Mouse (Mus musculus): ENCODE results near the gene Mylk. TPM values are rescaled to one million over a fixed set of nuclear protein-coding genes. Genes with fewer than 3 reads are reported as not detected.
A peak's percentile ranks its signal among the peaks of the same experiment; 100 is the strongest.

The Mylk gene
- polyA plus RNA-seq, 1 experiment from 2014 or later = 18.1 TPM

DNA sequence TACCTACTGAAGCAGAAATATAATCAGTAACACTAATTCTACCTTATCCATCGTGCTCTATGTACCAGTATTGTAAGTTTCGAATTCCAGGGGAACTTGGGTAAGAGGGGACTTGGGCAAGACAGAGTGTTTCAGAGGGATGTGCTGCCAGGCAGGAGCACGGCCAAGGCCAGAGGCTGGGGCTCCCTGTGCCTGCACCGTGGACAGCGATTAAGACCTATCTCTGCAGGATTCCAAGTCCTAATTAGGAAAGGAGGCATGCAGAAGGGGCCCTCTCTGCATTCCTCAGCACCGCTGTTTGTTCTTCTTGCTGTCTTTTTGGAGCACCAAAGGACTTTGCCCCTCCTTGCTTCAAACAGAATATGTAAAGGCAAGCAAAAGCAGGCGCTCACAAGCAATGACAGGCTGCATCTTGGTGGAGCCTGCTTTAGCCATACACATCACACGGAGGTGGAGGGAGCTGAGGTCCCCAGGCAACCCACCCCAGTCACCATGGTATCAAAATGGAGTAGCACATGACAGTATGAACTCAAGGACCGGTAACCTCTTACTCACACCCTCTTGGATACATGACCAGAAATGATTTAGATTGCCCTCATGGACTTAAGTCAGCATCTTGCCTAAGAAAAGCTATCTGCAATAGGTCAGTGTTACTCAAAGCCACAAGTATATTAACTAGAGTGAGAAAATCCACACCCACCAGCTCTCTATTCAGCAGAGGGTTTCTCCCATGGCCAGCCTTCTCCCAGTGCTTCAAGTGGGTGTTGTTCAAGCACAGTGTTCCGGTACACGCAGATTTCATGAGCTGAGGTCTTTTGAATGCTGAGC is 239.4 kb downstream of the Mylk start:
- Histone ChIP-seq H3K4me3 (ENCODE audit: low read depth, low read length) (no peak overlapping the region), H3K4me2 (ENCODE audit: low read depth, low read length) (no peak overlapping the region), H3K36me3 (ENCODE audit: control insufficient read depth, insufficient read depth, low read length) (no peaks in the 10 kb centered on the region), H3K27me3 (replicated peaks; ENCODE audit: control insufficient read depth, insufficient read depth, low read length) (no peaks in the 10 kb centered on the region), H3K9me3 (ENCODE audit: control insufficient read depth, low read length) (no peaks in the 10 kb centered on the region), H3K4me1 (ENCODE audit: control insufficient read depth, insufficient read depth, low read length) (no peaks in the 10 kb centered on the region), H3K9ac (ENCODE audit: low read depth, low read length) (no peak overlapping the region), H3K27ac (replicated peaks; ENCODE audit: low read depth, low read length) (no peak overlapping the region; the same call in 1 of the 2 replicates)
- WGBS = 48% methylated on average over 11 of the region's 11 CpGs
- DNase-seq (ENCODE audit: low spot score) = peak; percentile 59
- ATAC-seq (ENCODE audit: low read depth) = no peak

DNA sequence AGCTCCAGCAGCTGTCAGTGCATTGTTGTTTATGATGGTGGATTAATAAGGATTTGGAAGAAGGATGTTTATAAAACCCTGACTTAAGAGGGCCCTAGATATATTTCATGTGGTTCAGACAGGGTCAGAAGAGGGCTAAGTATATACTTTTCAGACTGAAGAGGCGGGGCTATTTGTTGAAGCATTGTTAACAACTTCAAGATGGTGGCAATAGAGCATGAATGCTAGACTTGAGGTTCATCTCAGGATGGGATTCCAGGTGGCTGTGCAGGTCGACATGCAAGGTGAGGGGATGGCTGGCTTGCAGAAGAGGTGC is 240.0 kb downstream of the Mylk start:
- H3K36me3 ChIP-seq (ENCODE audit: control insufficient read depth, insufficient read depth, low read length) = no peaks in the 10 kb centered on the region
- H3K9ac ChIP-seq (ENCODE audit: low read depth, low read length) = no peak overlapping the region
- WGBS = 72% methylated on average over 2 of the region's 2 CpGs
- H3K4me1 ChIP-seq (ENCODE audit: control insufficient read depth, insufficient read depth, low read length) = no peaks in the 10 kb centered on the region
- H3K4me2 ChIP-seq (ENCODE audit: low read depth, low read length) = no peak overlapping the region
- DNase-seq (ENCODE audit: low spot score) = no peak
- no peak for ATAC-seq (ENCODE audit: low read depth)
- no peaks in the 10 kb centered on the region for H3K9me3 ChIP-seq (ENCODE audit: control insufficient read depth, low read length)
- H3K27me3 ChIP-seq (replicated peaks; ENCODE audit: control insufficient read depth, insufficient read depth, low read length) = no peaks in the 10 kb centered on the region
- H3K4me3 ChIP-seq (ENCODE audit: low read depth, low read length) = no peak overlapping the region
- no peak overlapping the region for H3K27ac ChIP-seq (replicated peaks; ENCODE audit: low read depth, low read length)

GRCm38 (mm10) chr16:34986211-34986825 is 241.3 kb downstream of the Mylk start:
- Histone ChIP-seq H3K27ac (replicated peaks; ENCODE audit: low read depth, low read length) (no peak overlapping the region), H3K4me3 (ENCODE audit: low read depth, low read length) (no peak overlapping the region), H3K9ac (ENCODE audit: low read depth, low read length) (no peak overlapping the region), H3K9me3 (ENCODE audit: control insufficient read depth, low read length) (no peaks in the 10 kb centered on the region), H3K27me3 (replicated peaks; ENCODE audit: control insufficient read depth, insufficient read depth, low read length) (no peaks in the 10 kb centered on the region), H3K4me2 (ENCODE audit: low read depth, low read length) (no peak overlapping the region), H3K36me3 (ENCODE audit: control insufficient read depth, insufficient read depth, low read length) (no peaks in the 10 kb centered on the region), H3K4me1 (ENCODE audit: control insufficient read depth, insufficient read depth, low read length) (peaks cover 1% of the 10 kb centered on the region; the same call in 1 of the 2 replicates)
- 91% methylated on average over 13 of the region's 13 CpGs for WGBS
- ATAC-seq (ENCODE audit: low read depth) (no peak), DNase-seq (ENCODE audit: low spot score) (no peak)

DNA sequence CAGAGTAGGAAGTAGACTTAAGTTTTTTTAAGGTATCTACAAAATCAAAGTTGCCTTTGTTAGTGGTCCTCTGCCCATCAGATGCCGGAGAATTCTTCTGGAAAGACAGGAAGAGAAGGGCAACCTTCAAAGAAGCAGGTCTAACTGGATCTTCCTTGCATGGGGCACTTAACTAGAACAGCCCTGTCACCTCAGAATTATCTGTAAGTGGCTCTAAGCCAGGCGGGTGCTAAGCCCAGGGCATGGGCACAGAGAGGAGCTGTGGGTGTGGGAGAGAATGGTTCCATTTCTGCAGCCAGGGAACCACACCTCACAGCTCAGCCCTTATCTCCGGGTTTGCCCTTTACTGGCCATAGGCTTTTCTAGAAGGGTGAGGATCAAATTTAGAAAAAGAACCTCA is 246.4 kb downstream of the Mylk start:
- ATAC-seq (ENCODE audit: low read depth) (no peak), DNase-seq (ENCODE audit: low spot score) (no peak)
- Histone ChIP-seq H3K9me3 (ENCODE audit: control insufficient read depth, low read length) (no peaks in the 10 kb centered on the region), H3K4me3 (ENCODE audit: low read depth, low read length) (no peak overlapping the region), H3K27ac (replicated peaks; ENCODE audit: low read depth, low read length) (no peak overlapping the region), H3K27me3 (replicated peaks; ENCODE audit: control insufficient read depth, insufficient read depth, low read length) (no peaks in the 10 kb centered on the region; the same call in 1 of the 2 replicates), H3K36me3 (ENCODE audit: control insufficient read depth, insufficient read depth, low read length) (no peaks in the 10 kb centered on the region), H3K4me1 (ENCODE audit: control insufficient read depth, insufficient read depth, low read length) (peaks cover 19% of the 10 kb centered on the region), H3K9ac (ENCODE audit: low read depth, low read length) (no peak overlapping the region), H3K4me2 (ENCODE audit: low read depth, low read length) (no peak overlapping the region)
- 63% methylated on average over 3 of the region's 3 CpGs for WGBS

DNA sequence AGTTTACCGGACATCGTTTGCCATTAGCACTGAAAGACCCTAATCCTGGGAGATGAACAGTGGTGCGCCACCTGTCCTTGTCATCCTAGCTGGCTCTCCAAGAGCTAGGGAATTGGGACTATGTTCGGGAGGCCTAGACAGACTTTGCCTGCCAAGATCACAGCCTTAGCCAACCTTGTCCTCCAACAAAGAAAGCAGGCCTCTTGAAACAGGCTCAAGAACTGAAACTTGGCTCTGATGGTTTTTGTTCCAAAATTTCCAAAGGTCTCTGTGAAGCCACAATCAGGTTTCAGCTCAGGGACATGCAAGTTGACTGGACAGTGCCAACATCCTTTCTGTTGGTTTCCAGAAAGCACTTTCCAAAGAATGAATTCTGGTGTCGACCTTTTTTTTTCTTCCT is 247.8 kb downstream of the Mylk start:
- no peaks in the 10 kb centered on the region for H3K36me3 ChIP-seq (ENCODE audit: control insufficient read depth, insufficient read depth, low read length)
- 85% methylated on average over 5 of the region's 5 CpGs for WGBS
- H3K4me3 ChIP-seq (ENCODE audit: low read depth, low read length) = no peak overlapping the region
- peaks cover 22% of the 10 kb centered on the region for H3K4me1 ChIP-seq (ENCODE audit: control insufficient read depth, insufficient read depth, low read length)
- no peaks in the 10 kb centered on the region for H3K9me3 ChIP-seq (ENCODE audit: control insufficient read depth, low read length)
- no peak overlapping the region for H3K9ac ChIP-seq (ENCODE audit: low read depth, low read length)
- no peaks in the 10 kb centered on the region; the same call in 1 of the 2 replicates for H3K27me3 ChIP-seq (replicated peaks; ENCODE audit: control insufficient read depth, insufficient read depth, low read length)
- DNase-seq (ENCODE audit: low spot score) (no peak), ATAC-seq (ENCODE audit: low read depth) (no peak)
- H3K4me2 ChIP-seq (ENCODE audit: low read depth, low read length) = no peak overlapping the region
- H3K27ac ChIP-seq (replicated peaks; ENCODE audit: low read depth, low read length) = no peak overlapping the region

- DNase-seq (ENCODE audit: low spot score) (no peak), ATAC-seq (ENCODE audit: low read depth) (no peak)
- 77% methylated on average over 10 of the region's 10 CpGs for WGBS
- no peaks in the 10 kb centered on the region for H3K36me3 ChIP-seq (ENCODE audit: control insufficient read depth, insufficient read depth, low read length)
- H3K4me1 ChIP-seq (ENCODE audit: control insufficient read depth, insufficient read depth, low read length) = peaks cover 22% of the 10 kb centered on the region
- no peak overlapping the region for H3K9ac ChIP-seq (ENCODE audit: low read depth, low read length)
- H3K27ac ChIP-seq (replicated peaks; ENCODE audit: low read depth, low read length) = no peak overlapping the region
- H3K4me2 ChIP-seq (ENCODE audit: low read depth, low read length) = no peak overlapping the region
- no peak overlapping the region for H3K4me3 ChIP-seq (ENCODE audit: low read depth, low read length)
- H3K27me3 ChIP-seq (replicated peaks; ENCODE audit: control insufficient read depth, insufficient read depth, low read length) = no peaks in the 10 kb centered on the region; the same call in 1 of the 2 replicates
- H3K9me3 ChIP-seq (ENCODE audit: control insufficient read depth, low read length) = no peaks in the 10 kb centered on the region
These were observed 248.8 kb downstream of the Mylk start for GRCm38 (mm10) chr16:34993694-34994330.

- WGBS = 72% methylated on average over 9 of the region's 9 CpGs
- Histone ChIP-seq H3K36me3 (ENCODE audit: control insufficient read depth, insufficient read depth, low read length) (no peaks in the 10 kb centered on the region), H3K27me3 (replicated peaks; ENCODE audit: control insufficient read depth, insufficient read depth, low read length) (no peaks in the 10 kb centered on the region; the same call in 1 of the 2 replicates), H3K27ac (replicated peaks; ENCODE audit: low read depth, low read length) (no peak overlapping the region), H3K4me2 (ENCODE audit: low read depth, low read length) (no peak overlapping the region), H3K9me3 (ENCODE audit: control insufficient read depth, low read length) (no peaks in the 10 kb centered on the region), H3K9ac (ENCODE audit: low read depth, low read length) (no peak overlapping the region), H3K4me1 (ENCODE audit: control insufficient read depth, insufficient read depth, low read length) (peaks cover 22% of the 10 kb centered on the region), H3K4me3 (ENCODE audit: low read depth, low read length) (no peak overlapping the region)
- no peak for DNase-seq (ENCODE audit: low spot score)
- ATAC-seq (ENCODE audit: low read depth) = no peak
These were observed 249.7 kb downstream of the Mylk start for GRCm38 (mm10) chr16:34994641-34995141.

DNA sequence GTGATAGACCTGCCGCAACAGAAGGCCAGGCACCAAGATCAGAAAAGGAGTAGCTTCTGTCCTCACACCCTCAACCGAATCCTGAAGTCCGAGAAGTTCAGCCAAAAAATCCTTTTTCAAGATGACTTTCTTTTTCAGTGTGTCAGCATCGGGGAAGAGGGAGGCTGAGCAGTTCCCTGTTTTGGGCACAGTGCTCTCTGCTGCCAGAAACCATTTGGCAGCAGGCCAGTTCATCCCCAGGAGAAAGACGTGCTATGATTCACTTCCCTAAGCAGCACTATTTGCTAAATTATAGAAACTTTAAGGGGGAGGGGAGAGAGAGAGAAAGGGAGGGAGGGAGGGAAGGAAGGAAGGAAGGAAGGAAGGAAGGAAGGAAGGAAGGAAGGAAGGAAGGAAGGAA is 251.1 kb downstream of the Mylk start:
- Histone ChIP-seq H3K4me2 (ENCODE audit: low read depth, low read length) (no peak overlapping the region), H3K9ac (ENCODE audit: low read depth, low read length) (no peak overlapping the region), H3K4me3 (ENCODE audit: low read depth, low read length) (no peak overlapping the region), H3K9me3 (ENCODE audit: control insufficient read depth, low read length) (no peaks in the 10 kb centered on the region), H3K4me1 (ENCODE audit: control insufficient read depth, insufficient read depth, low read length) (peaks cover 31% of the 10 kb centered on the region), H3K36me3 (ENCODE audit: control insufficient read depth, insufficient read depth, low read length) (no peaks in the 10 kb centered on the region), H3K27ac (replicated peaks; ENCODE audit: low read depth, low read length) (peak overlapping the region; percentile 28; the same call in 1 of the 2 replicates), H3K27me3 (replicated peaks; ENCODE audit: control insufficient read depth, insufficient read depth, low read length) (no peaks in the 10 kb centered on the region; the same call in 1 of the 2 replicates)
- ATAC-seq (ENCODE audit: low read depth) (0 out of 2 replicates have a peak, but pooled peaks have one; percentile 74), DNase-seq (ENCODE audit: low spot score) (peak; percentile 88)
- WGBS = 37% methylated on average over 5 of the region's 5 CpGs

Data from embryonic facial prominence, embryonic 14.5 days (tissue).